ENCODE assay signal across 8 mouse cellular contexts in genomic region chr11:60776829-60777740, GRCm38 (mm10). TPM values are rescaled to one million over a fixed set of nuclear protein-coding genes. Genes with fewer than 3 reads are reported as not detected.
DNase-seq lines count a peak whose midpoint lies in the region; ATAC-seq and TF ChIP-seq lines count a peak whose summit lies in the region.

Gene Top3a (minus strand): TSS chr11:60777365.
Gene Smcr8 (plus strand): TSS chr11:60777524.

- H3K4me3 ChIP-seq in embryonic facial prominence, embryonic 13.5 days, result peak within 1 kb of the TSS; percentile 64
- H3K4me3 ChIP-seq in kidney, adult 2 months (ENCODE audit: insufficient read depth, low read depth, low read length), result peak within 1 kb of the TSS; percentile 63
- peak within 1 kb of the TSS; percentile 87 for H3K4me3 ChIP-seq in limb, embryonic 12.5 days (replicated peaks)
- H3K4me3 ChIP-seq in midbrain, embryonic 15.5 days, result peak within 1 kb of the TSS; percentile 68
- H3K4me3 ChIP-seq in spleen, adult 2 months (ENCODE audit: extremely low read depth, insufficient read depth, insufficient read length), result peak within 1 kb of the TSS; percentile 82

- TF ChIP-seq CTCF in kidney, adult 2 months (conservative IDR thresholded peaks at IDR 0.05; ENCODE audit: insufficient read depth, insufficient read length, low read depth, low read length), result no peak
- TF ChIP-seq CTCF in spleen, adult 2 months (IDR thresholded peaks at IDR 0.05; ENCODE audit: extremely low read depth, insufficient read depth, insufficient read length, insufficient replicate concordance), result no peak

- H3K4me1 ChIP-seq in embryonic facial prominence, embryonic 13.5 days, result peaks cover 62% of the 10 kb centered on the region
- H3K4me1 ChIP-seq in kidney, adult 2 months (ENCODE audit: control insufficient read depth, insufficient read depth, low read length), result peaks cover 35% of the 10 kb centered on the region
- peaks cover 58% of the 10 kb centered on the region for H3K4me1 ChIP-seq in limb, embryonic 12.5 days (replicated peaks)
- peaks cover 67% of the 10 kb centered on the region for H3K4me1 ChIP-seq in midbrain, embryonic 15.5 days
- H3K4me1 ChIP-seq in spleen, adult 2 months (ENCODE audit: control insufficient read depth, insufficient read depth, insufficient read length), result peaks cover 28% of the 10 kb centered on the region

- peak within 1 kb of the TSS; percentile 86 for H3K9ac ChIP-seq in embryonic facial prominence, embryonic 13.5 days
- peak within 1 kb of the TSS; percentile 79 for H3K9ac ChIP-seq in limb, embryonic 12.5 days (replicated peaks)
- peak within 1 kb of the TSS; percentile 61 for H3K9ac ChIP-seq in midbrain, embryonic 15.5 days

- H3K36me3 ChIP-seq in embryonic facial prominence, embryonic 13.5 days, result peaks cover 33% of the 10 kb centered on the region
- no peaks in the 10 kb centered on the region for H3K36me3 ChIP-seq in kidney, adult 2 months (ENCODE audit: control insufficient read depth, insufficient read depth, low read length)
- peaks cover 34% of the 10 kb centered on the region for H3K36me3 ChIP-seq in limb, embryonic 12.5 days
- no peaks in the 10 kb centered on the region for H3K36me3 ChIP-seq in midbrain, embryonic 15.5 days (replicated peaks)
- no peaks in the 10 kb centered on the region; the same call in 1 of the 2 replicates for H3K36me3 ChIP-seq in spleen, adult 2 months (ENCODE audit: control insufficient read depth, insufficient read depth, low read length)

- peak within 1 kb of the TSS; percentile 92 for H3K27ac ChIP-seq in embryonic facial prominence, embryonic 13.5 days
- peak within 1 kb of the TSS; percentile 93 for H3K27ac ChIP-seq in kidney, adult 2 months (ENCODE audit: insufficient read depth, low read depth, low read length)
- peak within 1 kb of the TSS; percentile 90 for H3K27ac ChIP-seq in limb, embryonic 12.5 days
- peak within 1 kb of the TSS; percentile 82 for H3K27ac ChIP-seq in midbrain, embryonic 15.5 days
- H3K27ac ChIP-seq in spleen, adult 2 months (ENCODE audit: insufficient read depth, low read length), result peak within 1 kb of the TSS; percentile 76

- ATAC-seq in embryonic facial prominence, embryonic 13.5 days (ENCODE audit: insufficient number of reproducible peaks, insufficient read depth, low FRiP score, low TSS enrichment, low read depth), result peak; percentile 94
- ATAC-seq in limb, embryonic 12.5 days (ENCODE audit: insufficient number of reproducible peaks, insufficient read depth, low FRiP score, low TSS enrichment, low read depth), result peak; percentile 92
- ATAC-seq in midbrain, embryonic 15.5 days (replicated peaks), result peak; percentile 99

- DNase-seq in 3134 (ENCODE audit: extremely low read depth, insufficient read length, low spot score), result peak; percentile 89
- peak; percentile 86 to 88 for DNase-seq in adrenal gland, postnatal 36 days
- peak; percentile 93 for DNase-seq in heart, adult 18-20 months
- peak; percentile 94 for DNase-seq in kidney, adult 2 months
- DNase-seq in spleen, adult 2 months (ENCODE audit: low read depth in 1 of 2, low spot score in 2 of 2), result peak; percentile 76 to 95

- no peaks in the 10 kb centered on the region for H3K9me3 ChIP-seq in embryonic facial prominence, embryonic 13.5 days
- no peaks in the 10 kb centered on the region for H3K9me3 ChIP-seq in limb, embryonic 12.5 days
- H3K9me3 ChIP-seq in midbrain, embryonic 15.5 days, result no peaks in the 10 kb centered on the region

- peak within 1 kb of the TSS; percentile 73 for H3K4me2 ChIP-seq in embryonic facial prominence, embryonic 13.5 days
- H3K4me2 ChIP-seq in limb, embryonic 12.5 days, result peak within 1 kb of the TSS; percentile 90
- H3K4me2 ChIP-seq in midbrain, embryonic 15.5 days, result peak within 1 kb of the TSS; percentile 79

- WGBS in embryonic facial prominence, embryonic 13.5 days, result under 1% methylated on average over 62 of the region's 62 CpGs
- under 1% methylated on average over 62 of the region's 62 CpGs for WGBS in kidney, adult 2 months
- under 1% methylated on average over 62 of the region's 62 CpGs for WGBS in limb, embryonic 12.5 days
- WGBS in midbrain, embryonic 15.5 days, result under 1% methylated on average over 62 of the region's 62 CpGs
- WGBS in spleen, adult 2 months, result under 1% methylated on average over 62 of the region's 62 CpGs

- H3K27me3 ChIP-seq in embryonic facial prominence, embryonic 13.5 days, result no peaks in the 10 kb centered on the region
- H3K27me3 ChIP-seq in kidney, adult 2 months (replicated peaks; ENCODE audit: control insufficient read depth, insufficient read depth, low read length), result no peaks in the 10 kb centered on the region
- H3K27me3 ChIP-seq in limb, embryonic 12.5 days, result no peaks in the 10 kb centered on the region
- H3K27me3 ChIP-seq in midbrain, embryonic 15.5 days (replicated peaks), result no peaks in the 10 kb centered on the region
- no peaks in the 10 kb centered on the region for H3K27me3 ChIP-seq in spleen, adult 2 months (ENCODE audit: control insufficient read depth, insufficient read depth, low read length)

- TF ChIP-seq POLR2A in kidney, adult 2 months (IDR thresholded peaks at IDR 0.05; ENCODE audit: low read depth, low read length), result peak; percentile 59
- TF ChIP-seq POLR2A in spleen, adult 2 months (IDR thresholded peaks at IDR 0.05; ENCODE audit: low read depth, low read length), result peak; percentile 84; the same call in 1 of the 2 replicates

RNA-seq across cellular contexts. Expression of gene Top3a, which starts in this region (rescaled TPM):
- total RNA-seq in adrenal gland, postnatal 36 days (2021), result 10 to 100 TPM in 1 of 2 experiments, 1 to 10 TPM in 1; 6.5 to 10.7 TPM
- polyA plus RNA-seq in embryonic facial prominence, embryonic 13.5 days (2015; fragmentation: Nextera tagmentation; extraction: Ambion mirVana), result 19.9 and 23.0 TPM in 2 replicates
- total RNA-seq in heart, adult 18-20 months (2021), result 1 to 10 TPM; 3.8 to 4.4 TPM
- polyA plus RNA-seq in kidney, adult 2 months (2012; rRNA removed), result 5.8 and 5.9 TPM in 2 replicates
- 24.6 and 25.9 TPM in 2 replicates for polyA plus RNA-seq in limb, embryonic 12.5 days (2016; fragmentation: Nextera tagmentation; extraction: Ambion mirVana)
- polyA plus RNA-seq in midbrain, embryonic 15.5 days (2015; fragmentation: Nextera tagmentation; extraction: Ambion mirVana), result 8.2 and 9.4 TPM in 2 replicates
- 7.3 and 9.5 TPM in 2 replicates for polyA plus RNA-seq in spleen, adult 2 months (2012; rRNA removed)

RNA-seq across cellular contexts. Expression of gene Smcr8, which starts in this region (rescaled TPM):
- total RNA-seq in adrenal gland, postnatal 36 days (2021), result 10 to 100 TPM; 23.7 to 24.9 TPM
- 6.2 and 6.4 TPM in 2 replicates for polyA plus RNA-seq in embryonic facial prominence, embryonic 13.5 days (2015; fragmentation: Nextera tagmentation; extraction: Ambion mirVana)
- total RNA-seq in heart, adult 18-20 months (2021), result 10 to 100 TPM; 15.2 to 16.8 TPM
- 12.1 and 13.9 TPM in 2 replicates for polyA plus RNA-seq in kidney, adult 2 months (2012; rRNA removed)
- 6.3 and 7.8 TPM in 2 replicates for polyA plus RNA-seq in limb, embryonic 12.5 days (2016; fragmentation: Nextera tagmentation; extraction: Ambion mirVana)
- polyA plus RNA-seq in midbrain, embryonic 15.5 days (2015; fragmentation: Nextera tagmentation; extraction: Ambion mirVana), result 6.9 and 7.1 TPM in 2 replicates
- 12.2 and 12.5 TPM in 2 replicates for polyA plus RNA-seq in spleen, adult 2 months (2012; rRNA removed)

Comparison
In these comparisons a context has a peak if more than half of its experiments do, and no peak if none do; other contexts are left out.
1. Peak in every context shown above with its lines: DNase-seq, ATAC-seq, H3K4me3 ChIP-seq and H3K27ac ChIP-seq.